Mouse (Mus musculus) adipocyte (in vitro differentiated cells): ENCODE measurements around the gene Cars.

Source experiments
- DNase-seq: peaks from one replicate; pipeline ENCODE4 v3.0.0-alpha.2; 2016; ENCODE audit warnings: low spot score

Cars gene

GRCm38 (mm10) chr7:143510593-143511334, 89.1 kb downstream of the Cars start:
- no peak for DNase-seq

DNA sequence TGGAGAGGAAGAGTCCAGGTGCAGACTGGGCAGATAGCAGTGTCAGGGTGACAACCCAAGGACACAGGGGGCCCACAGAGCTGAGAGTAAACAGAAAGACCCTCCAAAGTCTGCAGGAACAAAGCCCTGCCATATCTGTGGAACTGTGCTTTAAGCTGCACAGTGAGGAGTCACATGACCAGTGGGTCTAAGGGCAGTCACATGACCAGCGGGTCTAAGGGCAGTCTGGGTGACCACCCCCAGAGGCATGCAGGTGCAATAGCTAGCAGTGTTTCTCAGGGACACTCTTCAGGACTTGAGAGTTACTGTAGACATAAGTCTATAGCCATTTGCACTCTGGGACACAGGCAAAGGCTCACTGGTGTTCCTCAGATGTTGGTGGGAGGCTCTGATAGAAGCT, 90.3 kb downstream of the Cars start:
- DNase-seq = no peak
